Mouse (Mus musculus) ES-Bruce4 (cell line): ENCODE data around the gene Calr. TPM values are rescaled to one million over a fixed set of nuclear protein-coding genes. Genes with fewer than 3 reads are reported as not detected.

Source experiments
- H3K27ac ChIP-seq: 2 replicates; pipeline ENCODE4 v1.5.1; 2012; ENCODE audit warnings: low read length, inconsistent platforms; ENCODE audit not compliant: insufficient read depth
- H3K27me3 ChIP-seq: 2 replicates; pipeline ENCODE4 v1.6.1; 2012; ENCODE audit warnings: mild to moderate bottlenecking, low read length, inconsistent platforms; ENCODE audit not compliant: control insufficient read depth, poor library complexity, insufficient read depth, severe bottlenecking
- H3K36me3 ChIP-seq: 2 replicates; pipeline ENCODE4 v1.6.1; 2012; ENCODE audit warnings: inconsistent platforms, mild to moderate bottlenecking, low read length, moderate library complexity; ENCODE audit not compliant: control insufficient read depth, poor library complexity, insufficient read depth, severe bottlenecking
- H3K4me1 ChIP-seq: one replicate; pipeline ENCODE4 v1.8.1; 2011; ENCODE audit warnings: low read length; ENCODE audit not compliant: control insufficient read depth, insufficient read depth
- H3K4me3 ChIP-seq: 2 replicates; pipeline ENCODE4 v1.5.1; 2011; ENCODE audit warnings: low read depth, mild to moderate bottlenecking, low read length
- H3K9ac ChIP-seq: 2 replicates; pipeline ENCODE4 v1.6.1; 2012; ENCODE audit warnings: low read depth, mild to moderate bottlenecking, inconsistent platforms; ENCODE audit not compliant: poor library complexity, severe bottlenecking
- H3K9me3 ChIP-seq: replicated peaks from 2 replicates; pipeline ENCODE4 v1.6.1; 2012; ENCODE audit warnings: mild to moderate bottlenecking, low read length, inconsistent platforms; ENCODE audit not compliant: control insufficient read depth, poor library complexity, insufficient read depth, severe bottlenecking
- CTCF ChIP-seq: IDR thresholded peaks from one replicate; pipeline ENCODE4 v1.8.1; 2011; ENCODE audit warnings: low read depth, low read length
- EP300 ChIP-seq: IDR thresholded peaks from 2 replicates; pipeline ENCODE4 v1.6.1; 2011; ENCODE audit warnings: low read depth, low read length; ENCODE audit not compliant: insufficient read depth
- POLR2A ChIP-seq: IDR thresholded peaks from one replicate; pipeline ENCODE4 v1.8.1; 2011; ENCODE audit warnings: low read length; ENCODE audit not compliant: insufficient read depth
- polyA plus RNA-seq: library from polyadenylated mRNA; stranded (reverse); fragments of >200 nt; gene quantifications from 2 replicates; pipeline ENCODE4 v1.2.4, GENCODE M21; 2011; ENCODE audit warnings: low read depth; ENCODE audit not compliant: missing spikeins, insufficient read depth, insufficient read length

The Calr gene
- polyA plus RNA-seq, 1 experiment, result 546 TPM

GRCm38 (mm10) chr8:84806031-84806430 lies 40.7 kb downstream of the Calr start:
- no peak overlapping the region for H3K4me3 ChIP-seq
- H3K36me3 ChIP-seq, result no peaks in the 10 kb centered on the region
- TF ChIP-seq POLR2A, result no peak
- H3K27ac ChIP-seq, result no peak overlapping the region
- H3K9me3 ChIP-seq, result peaks cover 6% of the 10 kb centered on the region; the same call in 1 of the 2 replicates
- no peaks in the 10 kb centered on the region for H3K4me1 ChIP-seq
- H3K27me3 ChIP-seq, result peaks cover 1% of the 10 kb centered on the region; the same call in 1 of the 2 replicates
- H3K9ac ChIP-seq, result no peak overlapping the region

- Histone ChIP-seq H3K4me1 (no peaks in the 10 kb centered on the region), H3K9me3 (no peaks in the 10 kb centered on the region), H3K27ac (no peak within 1 kb of the TSS), H3K4me3 (peak within 1 kb of the TSS; percentile 45), H3K9ac (peak within 1 kb of the TSS; percentile 69), H3K27me3 (peaks cover 17% of the 10 kb centered on the region), H3K36me3 (no peaks in the 10 kb centered on the region)
- TF ChIP-seq CTCF, result no peak
- TF ChIP-seq EP300, result no peak
- no peak for TF ChIP-seq POLR2A
Measured at GRCm38 (mm10) chr8:84799999-84800831, 46.5 kb downstream of the Calr start, which contains the start of gene Nfix. Gene Nfix, minus strand, starts transcription at chr8:84800344.

- Histone ChIP-seq H3K9me3 (no peaks in the 10 kb centered on the region), H3K4me1 (no peaks in the 10 kb centered on the region), H3K9ac (peak overlapping the region; percentile 69), H3K4me3 (peak overlapping the region; percentile 45), H3K27me3 (peaks cover 17% of the 10 kb centered on the region), H3K36me3 (no peaks in the 10 kb centered on the region), H3K27ac (no peak overlapping the region)
- TF ChIP-seq POLR2A (no peak), CTCF (no peak), EP300 (no peak)
Measured at GRCm38 (mm10) chr8:84799136-84799931, 47.4 kb downstream of the Calr start.

DNA sequence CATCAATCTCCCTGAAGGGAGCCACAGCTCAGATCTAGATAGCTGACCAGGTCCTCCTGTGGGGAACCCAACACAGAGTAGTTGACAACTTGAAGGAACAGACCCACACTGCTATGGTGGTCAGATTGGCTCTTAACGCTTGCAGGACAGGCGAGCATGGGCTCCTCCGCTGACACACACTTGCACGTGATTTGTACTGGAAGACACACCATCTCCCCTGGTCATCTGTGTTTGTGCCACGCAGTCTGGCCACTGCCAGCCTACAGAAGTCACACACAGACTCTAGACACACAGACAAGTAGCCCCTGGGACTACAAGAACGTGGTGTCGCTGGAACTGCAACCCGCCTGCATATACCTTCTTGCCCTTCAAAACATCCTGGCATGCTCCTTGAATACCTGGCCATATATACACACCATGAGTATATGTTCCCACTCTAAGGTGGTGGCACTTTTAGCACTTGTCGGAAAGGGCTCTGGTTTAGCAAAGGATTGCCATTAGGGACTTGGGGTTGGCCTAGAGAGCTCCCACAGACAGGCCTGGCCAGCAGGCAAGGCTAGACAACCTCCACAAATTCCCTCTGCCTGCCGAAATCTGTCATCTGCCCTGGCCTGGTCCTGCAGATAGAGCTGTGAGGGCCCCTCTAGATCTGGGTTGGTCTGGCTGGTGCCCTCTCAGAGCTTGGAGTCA lies 48.1 kb downstream of the Calr start:
- peaks cover 17% of the 10 kb centered on the region for H3K27me3 ChIP-seq
- no peaks in the 10 kb centered on the region for H3K9me3 ChIP-seq
- TF ChIP-seq CTCF (no peak), POLR2A (no peak), EP300 (no peak)
- no peaks in the 10 kb centered on the region for H3K36me3 ChIP-seq
- H3K4me1 ChIP-seq, result no peaks in the 10 kb centered on the region
- H3K4me3 ChIP-seq, result peak overlapping the region; percentile 45
- H3K27ac ChIP-seq, result no peak overlapping the region
- peak overlapping the region; percentile 69; the same call in 1 of the 2 replicates for H3K9ac ChIP-seq

- Histone ChIP-seq H3K9ac (no peak overlapping the region), H3K4me3 (no peak overlapping the region), H3K36me3 (no peaks in the 10 kb centered on the region), H3K9me3 (no peaks in the 10 kb centered on the region), H3K4me1 (no peaks in the 10 kb centered on the region), H3K27me3 (peaks cover 17% of the 10 kb centered on the region), H3K27ac (no peak overlapping the region)
- TF ChIP-seq CTCF (no peak), EP300 (no peak), POLR2A (no peak)
Measured at GRCm38 (mm10) chr8:84797971-84798370, 48.8 kb downstream of the Calr start.
